Mouse (Mus musculus): Measurements from ENCODE around the gene Gm8127.

The Gm8127 gene

GRCm38 (mm10) chr14:43293503-43293902, at the start of gene Gm8127:
Gene Gm8127 (minus strand): TSS chr14:43293832.
- 82% methylated on average over 3 of the region's 3 CpGs for WGBS

- 73% methylated on average over 1 of the region's 1 CpGs for WGBS
These were observed 44.0 kb upstream of the Gm8127 start for GRCm38 (mm10) chr14:43337646-43338045.

GRCm38 (mm10) chr14:43331362-43331880, 37.8 kb upstream of the Gm8127 start:
- 89% methylated on average over 11 of the region's 11 CpGs for WGBS

- whole genome bisulfite sequencing: 67% methylated on average over 2 of the region's 2 CpGs
These were observed 35.0 kb upstream of the Gm8127 start for GRCm38 (mm10) chr14:43328603-43329002.

GRCm38 (mm10) chr14:43278681-43279080, 15.0 kb downstream of the Gm8127 start:
- WGBS: 71% methylated on average over 3 of the region's 3 CpGs

GRCm38 (mm10) chr14:43278146-43278545, 15.5 kb downstream of the Gm8127 start:
- 72% methylated on average over 4 of the region's 4 CpGs for WGBS

GRCm38 (mm10) chr14:43277468-43277867, 16.2 kb downstream of the Gm8127 start:
- WGBS: 61% methylated on average over 2 of the region's 2 CpGs

- 86% methylated on average over 1 of the region's 1 CpGs for whole genome bisulfite sequencing
These were observed 17.9 kb downstream of the Gm8127 start for GRCm38 (mm10) chr14:43275752-43276151.

GRCm38 (mm10) chr14:43274986-43275511, 18.6 kb downstream of the Gm8127 start, which contains the start of gene Gm9732:
Gene Gm9732 (plus strand): TSS chr14:43275036.
- 81% methylated on average over 8 of the region's 8 CpGs for WGBS

- 82% methylated on average over 1 of the region's 1 CpGs for WGBS
These were observed 20.5 kb downstream of the Gm8127 start for GRCm38 (mm10) chr14:43273161-43273560.

- 85% methylated on average over 3 of the region's 3 CpGs for WGBS
These were observed 24.4 kb downstream of the Gm8127 start for GRCm38 (mm10) chr14:43269211-43269610.

- 31% methylated on average over 2 of the region's 2 CpGs for WGBS
These were observed 25.0 kb downstream of the Gm8127 start for GRCm38 (mm10) chr14:43268521-43269084.

GRCm38 (mm10) chr14:43263421-43263820, 30.2 kb downstream of the Gm8127 start:
- WGBS: 96% methylated on average over 3 of the region's 3 CpGs

- WGBS: 93% methylated on average over 3 of the region's 4 CpGs
These were observed 35.3 kb downstream of the Gm8127 start, which contains the start of gene Gm8126 for GRCm38 (mm10) chr14:43258349-43258748. Gene Gm8126 (plus strand): TSS chr14:43258649.

GRCm38 (mm10) chr14:43256511-43256910, 37.1 kb downstream of the Gm8127 start:
- WGBS: 60% methylated on average over 1 of the region's 1 CpGs

- WGBS: 41% methylated on average over 5 of the region's 6 CpGs
These were observed 42.9 kb downstream of the Gm8127 start for GRCm38 (mm10) chr14:43250549-43251253.

GRCm38 (mm10) chr14:43249611-43250170, 43.9 kb downstream of the Gm8127 start:
- WGBS: 18% methylated on average over 11 of the region's 12 CpGs

Data from cerebral cortex, adult 2 months (tissue).